Mouse (Mus musculus): Measurements from ENCODE around the gene Gm36028. TPM values are rescaled to one million over a fixed set of nuclear protein-coding genes. Genes with fewer than 3 reads are reported as not detected.

The Gm36028 gene
- polyA plus RNA-seq, 1 experiment from 2014 or later, result 0.24 TPM

DNA sequence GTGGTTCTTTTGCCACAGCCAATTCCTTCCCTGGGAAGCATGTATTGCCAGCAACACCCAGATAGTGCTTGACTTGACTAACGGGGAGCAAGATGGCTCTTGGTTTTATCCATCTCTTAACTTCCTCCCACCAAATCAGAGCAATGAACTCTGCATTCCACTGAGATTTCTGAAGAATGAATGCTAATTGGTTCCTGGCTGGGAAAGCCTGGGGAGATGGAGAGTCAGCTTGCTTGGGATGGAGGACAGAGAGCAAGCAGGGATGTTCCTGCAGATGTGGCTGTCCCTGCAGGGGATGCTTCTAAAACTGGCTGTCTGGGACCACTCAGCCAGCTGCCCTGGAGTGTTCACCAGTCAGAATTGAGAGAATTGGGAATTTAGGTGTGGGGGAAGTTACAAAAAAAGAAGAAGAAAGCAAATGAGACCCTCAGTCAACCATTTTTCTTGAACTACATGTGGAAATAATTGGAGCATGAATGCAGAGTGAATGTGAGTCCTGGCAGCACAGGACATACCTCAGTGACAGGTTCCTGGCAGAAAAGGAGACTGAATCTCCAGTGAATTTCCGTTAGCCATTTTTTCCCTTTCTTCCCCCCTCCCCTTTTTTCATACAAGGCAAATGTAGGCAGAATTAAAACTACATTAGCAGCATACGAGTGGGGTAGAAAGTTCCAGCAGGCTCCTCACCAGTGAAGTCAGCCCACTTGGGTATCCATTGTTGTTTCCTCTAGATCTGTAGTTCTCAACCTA is 55.0 kb downstream of the Gm36028 start:
- Histone ChIP-seq H3K4me3 (no peak overlapping the region), H3K9ac (no peak overlapping the region), H3K4me2 (replicated peaks) (no peak overlapping the region), H3K36me3 (peaks cover 41% of the 10 kb centered on the region), H3K27me3 (no peaks in the 10 kb centered on the region), H3K27ac (peak overlapping the region; percentile 74), H3K4me1 (peaks cover 60% of the 10 kb centered on the region), H3K9me3 (no peaks in the 10 kb centered on the region)
- ATAC-seq (ENCODE audit: insufficient number of reproducible peaks, insufficient read depth, low FRiP score, low TSS enrichment), result peak; percentile 19; the same call in 1 of the 2 replicates
- 51% methylated on average over 3 of the region's 3 CpGs for WGBS

DNA sequence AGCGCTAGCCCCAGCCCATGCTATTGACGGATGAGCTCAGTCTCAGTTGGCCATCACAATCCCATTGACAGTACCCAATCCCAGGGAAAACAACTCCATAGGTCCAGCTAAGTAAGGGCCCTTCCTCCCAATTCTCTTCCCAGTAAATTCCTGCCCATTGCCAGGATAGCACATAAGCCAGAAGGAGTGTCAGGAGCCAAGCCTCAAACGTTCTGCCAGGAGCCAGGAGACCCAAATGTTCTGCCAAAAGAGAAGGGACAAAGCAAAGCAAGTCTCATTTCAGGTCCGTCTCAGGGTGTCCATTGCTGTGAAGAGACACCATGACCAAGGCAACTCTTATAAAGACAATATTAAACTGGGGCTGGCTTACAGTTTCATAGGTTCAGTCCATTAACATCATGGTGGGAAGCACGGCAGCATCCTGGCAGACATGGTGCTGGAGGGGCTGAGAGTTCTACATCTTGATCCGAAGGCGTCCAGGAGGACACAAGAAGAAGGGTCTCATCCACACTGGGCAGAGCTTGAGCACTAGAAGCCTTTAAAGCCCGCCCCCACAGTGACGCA is 57.5 kb downstream of the Gm36028 start:
- peaks cover 44% of the 10 kb centered on the region for H3K36me3 ChIP-seq

DNA sequence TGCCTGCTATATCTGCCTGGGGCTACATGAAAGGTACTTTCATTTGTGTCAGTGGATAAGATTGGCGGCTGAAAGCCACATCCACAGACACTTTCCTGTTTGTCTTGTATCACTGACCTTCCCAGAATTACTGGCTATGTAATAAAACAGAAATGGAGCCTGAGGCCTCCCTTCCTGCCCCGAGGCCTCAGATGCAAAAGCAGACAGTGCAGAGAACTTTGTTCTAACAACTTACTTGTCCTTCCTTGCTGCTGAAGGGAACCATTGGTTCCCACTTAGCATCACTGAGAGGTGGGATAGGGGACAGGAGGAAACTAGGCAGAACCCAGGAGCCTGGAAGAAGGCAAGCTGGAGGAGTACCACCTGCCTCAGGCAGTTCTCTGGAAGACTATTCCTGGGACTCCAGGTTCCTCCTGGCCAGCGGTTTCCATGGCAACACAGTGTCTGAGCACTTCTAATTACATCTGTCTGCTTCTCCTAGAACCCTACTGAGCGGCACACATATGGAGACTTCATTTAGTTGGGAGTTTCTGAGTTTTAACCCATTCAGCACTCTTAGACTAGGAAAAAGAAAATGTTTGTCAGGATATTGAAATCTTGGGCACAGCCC is 58.2 kb downstream of the Gm36028 start:
- H3K27me3 ChIP-seq, result no peaks in the 10 kb centered on the region
- no peak overlapping the region for H3K4me2 ChIP-seq (replicated peaks)
- no peak overlapping the region for H3K27ac ChIP-seq
- no peaks in the 10 kb centered on the region for H3K9me3 ChIP-seq
- no peak for ATAC-seq (ENCODE audit: insufficient number of reproducible peaks, insufficient read depth, low FRiP score, low TSS enrichment)
- peaks cover 44% of the 10 kb centered on the region for H3K36me3 ChIP-seq
- H3K4me1 ChIP-seq, result peaks cover 46% of the 10 kb centered on the region
- H3K4me3 ChIP-seq, result no peak overlapping the region
- H3K9ac ChIP-seq, result no peak overlapping the region
- WGBS, result 49% methylated on average over 4 of the region's 4 CpGs

More for the DNA sequence above, 57.5 kb downstream of the Gm36028 start:
- Histone ChIP-seq H3K27ac (no peak overlapping the region), H3K27me3 (no peaks in the 10 kb centered on the region), H3K9me3 (no peaks in the 10 kb centered on the region), H3K4me1 (peaks cover 52% of the 10 kb centered on the region), H3K4me2 (replicated peaks) (no peak overlapping the region), H3K9ac (no peak overlapping the region), H3K4me3 (no peak overlapping the region)
- no peak for ATAC-seq (ENCODE audit: insufficient number of reproducible peaks, insufficient read depth, low FRiP score, low TSS enrichment)
- WGBS, result 94% methylated on average over 9 of the region's 9 CpGs

DNA sequence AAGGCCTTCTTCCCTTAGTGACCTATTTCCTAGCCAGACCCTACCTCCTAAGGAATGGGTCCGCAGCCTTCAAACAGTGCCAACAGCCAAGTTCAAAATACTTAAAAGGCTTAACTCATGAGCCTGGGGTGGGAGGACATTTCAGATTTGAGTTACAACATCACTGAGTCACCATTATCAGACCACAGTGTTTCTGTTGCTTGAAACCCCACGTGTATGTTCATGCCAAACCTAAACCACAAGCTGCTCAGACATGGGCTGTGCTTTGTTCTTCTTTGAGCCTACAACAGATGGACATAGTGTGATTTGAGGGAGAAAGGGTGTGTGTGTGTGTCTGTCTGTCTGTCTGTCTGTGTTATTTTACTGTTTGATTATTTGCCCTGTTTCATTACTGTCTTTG is 59.8 kb downstream of the Gm36028 start:
- ATAC-seq (ENCODE audit: insufficient number of reproducible peaks, insufficient read depth, low FRiP score, low TSS enrichment), result no peak
- Histone ChIP-seq H3K27ac (no peak overlapping the region), H3K27me3 (no peaks in the 10 kb centered on the region), H3K4me3 (no peak overlapping the region), H3K9me3 (no peaks in the 10 kb centered on the region), H3K4me2 (replicated peaks) (no peak overlapping the region), H3K9ac (no peak overlapping the region), H3K36me3 (peaks cover 44% of the 10 kb centered on the region), H3K4me1 (peaks cover 29% of the 10 kb centered on the region)
- WGBS, result 80% methylated on average over 2 of the region's 2 CpGs

Other genes starting within 250 kb of the Gm36028 start
- 60.6 and 66.1 TPM in 2 replicates for gene Ndufb4, start 206.7 kb downstream of the Gm36028 start, polyA plus RNA-seq (2016; fragmentation: Nextera tagmentation; extraction: Ambion mirVana)
- gene Fstl1, start 84.3 kb downstream of the Gm36028 start, polyA plus RNA-seq (2016; fragmentation: Nextera tagmentation; extraction: Ambion mirVana), result 512 and 537 TPM in 2 replicates
- 62.2 and 65.7 TPM in 2 replicates for gene Lrrc58, start 7.2 kb upstream of the Gm36028 start, polyA plus RNA-seq (2016; fragmentation: Nextera tagmentation; extraction: Ambion mirVana)
- 1.2 and 1.5 TPM in 2 replicates for gene Gpr156, start 55.4 kb upstream of the Gm36028 start, polyA plus RNA-seq (2016; fragmentation: Nextera tagmentation; extraction: Ambion mirVana)
- gene Gsk3b, start 227.9 kb upstream of the Gm36028 start, polyA plus RNA-seq (2016; fragmentation: Nextera tagmentation; extraction: Ambion mirVana), result 81.9 and 82.6 TPM in 2 replicates